In genomic region chr3:51483741-51484359, GRCm38 (mm10) we compare ENCODE assay signal across 7 mouse cellular contexts. TPM values are rescaled to one million over a fixed set of nuclear protein-coding genes. Genes with fewer than 3 reads are reported as not detected.
DNase-seq lines count a peak whose midpoint lies in the region; ATAC-seq lines count a peak whose summit lies in the region.

Rab33b (plus strand) TSS chr3:51483920.

- ATAC-seq in embryonic facial prominence, embryonic 11.5 days (replicated peaks; ENCODE audit: insufficient number of reproducible peaks, low FRiP score, low TSS enrichment, low read depth), result peak; percentile 96
- peak; percentile 84 for ATAC-seq in granulocyte monocyte progenitor cell, adult 5-6 weeks (replicated peaks; ENCODE audit: poor library complexity, severe bottlenecking)
- peak; percentile 97 for ATAC-seq in midbrain, embryonic 13.5 days

- no peaks in the 10 kb centered on the region for H3K9me3 ChIP-seq in embryonic facial prominence, embryonic 11.5 days (replicated peaks; ENCODE audit: control insufficient read depth, low read length)
- no peaks in the 10 kb centered on the region for H3K9me3 ChIP-seq in limb, embryonic 10.5 days (replicated peaks)
- H3K9me3 ChIP-seq in midbrain, embryonic 13.5 days, result no peaks in the 10 kb centered on the region

- H3K9ac ChIP-seq in embryonic facial prominence, embryonic 11.5 days (replicated peaks; ENCODE audit: low read length), result peak within 1 kb of the TSS; percentile 90
- H3K9ac ChIP-seq in midbrain, embryonic 13.5 days (replicated peaks), result peak within 1 kb of the TSS; percentile 85

- no peaks in the 10 kb centered on the region for H3K27me3 ChIP-seq in embryonic facial prominence, embryonic 11.5 days (ENCODE audit: control insufficient read depth, insufficient read depth, low read length)
- no peaks in the 10 kb centered on the region for H3K27me3 ChIP-seq in limb, embryonic 10.5 days (ENCODE audit: low read depth, poor library complexity, severe bottlenecking)
- no peaks in the 10 kb centered on the region for H3K27me3 ChIP-seq in midbrain, embryonic 13.5 days

- H3K4me2 ChIP-seq in embryonic facial prominence, embryonic 11.5 days (ENCODE audit: low read depth, low read length), result peak within 1 kb of the TSS; percentile 76
- peak within 1 kb of the TSS; percentile 83 for H3K4me2 ChIP-seq in midbrain, embryonic 13.5 days (replicated peaks)

- no peaks in the 10 kb centered on the region for H3K36me3 ChIP-seq in embryonic facial prominence, embryonic 11.5 days (replicated peaks; ENCODE audit: control insufficient read depth, insufficient read depth, low read depth, low read length)
- H3K36me3 ChIP-seq in limb, embryonic 10.5 days, result peaks cover 8% of the 10 kb centered on the region
- H3K36me3 ChIP-seq in midbrain, embryonic 13.5 days, result peaks cover 6% of the 10 kb centered on the region; the same call in 1 of the 2 replicates

- no peaks in the 10 kb centered on the region for H3K4me1 ChIP-seq in embryonic facial prominence, embryonic 11.5 days (ENCODE audit: control insufficient read depth, insufficient read depth, low read length)
- H3K4me1 ChIP-seq in limb, embryonic 10.5 days, result peaks cover 27% of the 10 kb centered on the region
- peaks cover 30% of the 10 kb centered on the region for H3K4me1 ChIP-seq in midbrain, embryonic 13.5 days (replicated peaks)

- WGBS in embryonic facial prominence, embryonic 11.5 days, result under 1% methylated on average over 67 of the region's 70 CpGs
- under 1% methylated on average over 69 of the region's 70 CpGs for WGBS in limb, embryonic 10.5 days
- under 1% methylated on average over 68 of the region's 70 CpGs for WGBS in midbrain, embryonic 13.5 days

- H3K27ac ChIP-seq in embryonic facial prominence, embryonic 11.5 days (replicated peaks; ENCODE audit: low read depth, low read length), result peak within 1 kb of the TSS; percentile 82
- peak within 1 kb of the TSS; percentile 95 for H3K27ac ChIP-seq in limb, embryonic 10.5 days
- H3K27ac ChIP-seq in midbrain, embryonic 13.5 days, result peak within 1 kb of the TSS; percentile 92

- peak; percentile 99 for DNase-seq in adrenal gland, postnatal 14 days
- DNase-seq in embryonic facial prominence, embryonic 11.5 days (ENCODE audit: low spot score), result peak; percentile 94
- peak; percentile 97 for DNase-seq in kidney, adult 11 months
- peak; percentile 97 for DNase-seq in limb, embryonic 10.5 days (ENCODE audit: low spot score)
- peak; percentile 90 for DNase-seq in spleen, adult 12 weeks (ENCODE audit: low spot score)

- peak within 1 kb of the TSS; percentile 75 for H3K4me3 ChIP-seq in embryonic facial prominence, embryonic 11.5 days (ENCODE audit: low read depth, low read length)
- peak within 1 kb of the TSS; percentile 86 for H3K4me3 ChIP-seq in limb, embryonic 10.5 days
- H3K4me3 ChIP-seq in midbrain, embryonic 13.5 days (replicated peaks), result peak within 1 kb of the TSS; percentile 81

RNA-seq across cellular contexts. Expression of gene Rab33b, which starts in this region (rescaled TPM):
- 13.1 TPM in 2 replicates for total RNA-seq in adrenal gland, postnatal 14 days (2021)
- 19.8 and 21.7 TPM in 2 replicates for polyA plus RNA-seq in embryonic facial prominence, embryonic 11.5 days (2014; fragmentation: Nextera tagmentation; extraction: Ambion mirVana)
- 6.4 and 7.8 TPM in 2 replicates for total RNA-seq in granulocyte monocyte progenitor cell, adult 5-6 weeks (2014; fragmentation: Nextera tagmentation)
- 8.9 and 13.7 TPM in 2 replicates for total RNA-seq in granulocyte monocyte progenitor cell, adult 5-6 weeks (2017)
- polyA plus RNA-seq in limb, embryonic 10.5 days (2016; fragmentation: Nextera tagmentation; extraction: Ambion mirVana), result 11.2 and 14.2 TPM in 2 replicates
- 21.9 and 22.0 TPM in 2 replicates for polyA plus RNA-seq in midbrain, embryonic 13.5 days (2015; fragmentation: Nextera tagmentation; extraction: Ambion mirVana)

Comparison
In these comparisons a context has a peak if more than half of its experiments do, and no peak if none do; other contexts are left out.
1. Peak in every context shown above with its lines: DNase-seq, ATAC-seq, H3K4me3 ChIP-seq and H3K27ac ChIP-seq.